Mouse (Mus musculus): ENCODE results near the gene Ggcx.
A peak's percentile ranks its signal among the peaks of the same experiment; 100 is the strongest.

The Ggcx gene

GRCm38 (mm10) chr6:72387816-72388215 lies 26.3 kb upstream of the Ggcx start:
- no peak for DNase-seq (ENCODE audit: low spot score)

- DNase-seq (ENCODE audit: low spot score), result no peak
Observed at GRCm38 (mm10) chr6:72388266-72388665, 25.8 kb upstream of the Ggcx start.

GRCm38 (mm10) chr6:72388791-72389329 lies 25.2 kb upstream of the Ggcx start:
- no peak for DNase-seq (ENCODE audit: low spot score)

- DNase-seq (ENCODE audit: low spot score), result no peak
Observed at GRCm38 (mm10) chr6:72389471-72389940, 24.6 kb upstream of the Ggcx start.

GRCm38 (mm10) chr6:72389941-72390771 lies 24.0 kb upstream of the Ggcx start, which contains the start of gene Vamp8:
Gene Vamp8, minus strand, starts transcription at chr6:72390703.
- peak; percentile 69 for DNase-seq (ENCODE audit: low spot score)

GRCm38 (mm10) chr6:72390795-72391521 lies 23.1 kb upstream of the Ggcx start:
- DNase-seq (ENCODE audit: low spot score), result peak; percentile 51

GRCm38 (mm10) chr6:72392341-72392740 lies 21.8 kb upstream of the Ggcx start:
- DNase-seq (ENCODE audit: low spot score), result no peak

- DNase-seq (ENCODE audit: low spot score), result no peak
Observed at GRCm38 (mm10) chr6:72396837-72397251, 17.3 kb upstream of the Ggcx start.

- DNase-seq (ENCODE audit: low spot score), result no peak
Observed at GRCm38 (mm10) chr6:72399967-72400366, 14.1 kb upstream of the Ggcx start.

- DNase-seq (ENCODE audit: low spot score), result peak; percentile 62
Observed at GRCm38 (mm10) chr6:72401875-72402274, 12.2 kb upstream of the Ggcx start.

GRCm38 (mm10) chr6:72405356-72405755 lies 8.8 kb upstream of the Ggcx start:
- no peak for DNase-seq (ENCODE audit: low spot score)

GRCm38 (mm10) chr6:72407119-72407518 lies 7.0 kb upstream of the Ggcx start:
- peak; percentile 87 for DNase-seq (ENCODE audit: low spot score)

- peak; percentile 54 for DNase-seq (ENCODE audit: low spot score)
Observed at GRCm38 (mm10) chr6:72409567-72409966, 4.5 kb upstream of the Ggcx start.

- DNase-seq (ENCODE audit: low spot score), result no peak
Observed at GRCm38 (mm10) chr6:72410003-72410402, 4.1 kb upstream of the Ggcx start.

GRCm38 (mm10) chr6:72410518-72410917 lies 3.6 kb upstream of the Ggcx start:
- DNase-seq (ENCODE audit: low spot score), result no peak

GRCm38 (mm10) chr6:72415181-72415580 lies 1.1 kb downstream of the Ggcx start:
- no peak for DNase-seq (ENCODE audit: low spot score)

- no peak for DNase-seq (ENCODE audit: low spot score)
Observed at GRCm38 (mm10) chr6:72415964-72416772, 2.1 kb downstream of the Ggcx start.

GRCm38 (mm10) chr6:72418279-72418678 lies 4.2 kb downstream of the Ggcx start:
- no peak for DNase-seq (ENCODE audit: low spot score)

- DNase-seq (ENCODE audit: low spot score), result no peak
Observed at GRCm38 (mm10) chr6:72419806-72420205, 5.7 kb downstream of the Ggcx start.

GRCm38 (mm10) chr6:72420901-72421300 lies 6.8 kb downstream of the Ggcx start:
- no peak for DNase-seq (ENCODE audit: low spot score)

GRCm38 (mm10) chr6:72425646-72426045 lies 11.5 kb downstream of the Ggcx start:
- DNase-seq (ENCODE audit: low spot score), result no peak

GRCm38 (mm10) chr6:72428036-72428435 lies 13.9 kb downstream of the Ggcx start:
- DNase-seq (ENCODE audit: low spot score), result peak; percentile 58
